Mouse (Mus musculus): ENCODE data around the gene Creb3l2. TPM values are rescaled to one million over a fixed set of nuclear protein-coding genes. Genes with fewer than 3 reads are reported as not detected.

Creb3l2 gene
- polyA plus RNA-seq, 1 experiment, result 8.8 TPM

DNA sequence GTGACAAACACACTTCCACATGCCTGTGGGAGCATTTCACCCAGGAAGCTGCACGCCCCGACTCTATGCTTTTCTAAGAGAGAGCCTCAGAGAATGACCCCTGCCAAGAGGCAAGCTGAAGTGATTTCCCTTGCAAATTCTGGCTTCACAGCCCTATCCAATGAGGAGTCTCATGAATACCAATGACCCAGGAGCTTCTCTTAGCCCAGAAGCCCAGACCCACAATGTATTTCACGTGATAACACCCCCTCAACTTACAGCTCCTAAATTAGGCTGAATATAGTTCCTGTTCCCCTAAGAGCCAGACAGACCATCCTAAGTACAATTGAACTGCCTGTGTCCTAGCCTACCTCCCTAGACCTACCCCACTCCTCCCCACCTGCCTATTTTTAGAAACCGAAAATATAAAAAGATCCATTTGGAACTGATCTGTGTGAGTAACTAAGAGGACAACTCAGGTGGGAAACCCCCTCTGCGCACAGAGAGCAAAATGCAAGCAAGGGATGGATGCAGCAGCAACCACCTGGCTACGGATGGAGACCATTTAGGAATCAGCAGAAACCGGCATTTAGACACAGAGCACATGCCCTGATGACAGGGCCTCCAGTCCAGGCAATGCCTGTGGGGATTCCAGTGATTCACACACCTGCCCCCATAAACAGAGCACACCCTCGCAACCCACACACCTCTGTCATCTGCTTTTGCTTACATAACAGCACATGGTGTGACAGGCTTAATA lies 144.0 kb downstream of the Creb3l2 start:
- TF ChIP-seq USF1 (IDR thresholded peaks at IDR 0.05; ENCODE audit: low read depth) (no peak), FOSL1 (IDR thresholded peaks at IDR 0.05; ENCODE audit: insufficient read depth, low read length, poor library complexity, severe bottlenecking) (no peak), MAX (IDR thresholded peaks at IDR 0.05) (no peak), CTCF (IDR thresholded peaks at IDR 0.05; ENCODE audit: control insufficient read depth, insufficient read depth, insufficient read length) (no peak), MYOD1 (IDR thresholded peaks at IDR 0.05; ENCODE audit: control insufficient read depth, insufficient read length, low read depth) (no peak), CEBPB (IDR thresholded peaks at IDR 0.05; ENCODE audit: low read depth) (no peak), MYOG (IDR thresholded peaks at IDR 0.05; ENCODE audit: control insufficient read depth, extremely low read depth, insufficient read length) (no peak)
- no peaks in the 10 kb centered on the region for H3K79me3 ChIP-seq (ENCODE audit: low read depth)
- H3K27me3 ChIP-seq (ENCODE audit: control insufficient read depth, insufficient read depth, insufficient read length), result peaks cover 46% of the 10 kb centered on the region
- H3ac ChIP-seq (ENCODE audit: control insufficient read depth, insufficient read length, low read depth), result no peak overlapping the region
- no peak overlapping the region for H3K4me3 ChIP-seq (ENCODE audit: insufficient read depth, poor library complexity, severe bottlenecking)
- H3K36me3 ChIP-seq (ENCODE audit: control insufficient read depth, insufficient read depth), result no peaks in the 10 kb centered on the region
- no peaks in the 10 kb centered on the region for H3K79me2 ChIP-seq (ENCODE audit: control insufficient read depth, insufficient read depth)

DNA sequence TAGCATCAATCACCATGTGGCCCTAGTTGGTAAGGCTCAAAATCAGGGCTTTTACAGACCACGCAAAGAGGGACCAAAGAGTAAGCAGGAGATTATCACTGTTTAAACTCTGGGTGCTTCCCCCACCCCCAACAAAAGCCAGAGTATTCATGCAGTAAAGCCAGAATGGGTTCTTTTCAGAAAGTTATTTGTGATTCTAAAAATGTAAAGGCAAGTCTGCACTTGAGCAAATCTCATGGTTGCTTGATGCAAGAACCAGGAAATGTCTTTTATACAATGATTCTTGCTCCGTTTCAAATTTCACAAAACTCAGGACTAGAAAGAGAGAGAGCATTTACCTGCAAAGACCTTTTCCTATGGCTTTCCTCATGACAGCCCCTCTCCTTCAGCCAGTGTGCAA lies 149.9 kb downstream of the Creb3l2 start:
- Histone ChIP-seq H3K79me2 (ENCODE audit: control insufficient read depth, insufficient read depth) (no peaks in the 10 kb centered on the region), H3K79me3 (ENCODE audit: low read depth) (no peaks in the 10 kb centered on the region), H3ac (ENCODE audit: control insufficient read depth, insufficient read length, low read depth) (no peak overlapping the region), H3K36me3 (ENCODE audit: control insufficient read depth, insufficient read depth) (no peaks in the 10 kb centered on the region), H3K27me3 (ENCODE audit: control insufficient read depth, insufficient read depth, insufficient read length) (peaks cover 7% of the 10 kb centered on the region), H3K4me3 (ENCODE audit: insufficient read depth, poor library complexity, severe bottlenecking) (no peak overlapping the region)
- TF ChIP-seq FOSL1 (IDR thresholded peaks at IDR 0.05; ENCODE audit: insufficient read depth, low read length, poor library complexity, severe bottlenecking), result no peak
- TF ChIP-seq MAX (IDR thresholded peaks at IDR 0.05), result no peak
- TF ChIP-seq CTCF (IDR thresholded peaks at IDR 0.05; ENCODE audit: control insufficient read depth, insufficient read depth, insufficient read length), result no peak
- no peak for TF ChIP-seq CEBPB (IDR thresholded peaks at IDR 0.05; ENCODE audit: low read depth)
- no peak for TF ChIP-seq USF1 (IDR thresholded peaks at IDR 0.05; ENCODE audit: low read depth)
- TF ChIP-seq MYOG (IDR thresholded peaks at IDR 0.05; ENCODE audit: control insufficient read depth, extremely low read depth, insufficient read length), result no peak
- no peak for TF ChIP-seq MYOD1 (IDR thresholded peaks at IDR 0.05; ENCODE audit: control insufficient read depth, insufficient read length, low read depth)

DNA sequence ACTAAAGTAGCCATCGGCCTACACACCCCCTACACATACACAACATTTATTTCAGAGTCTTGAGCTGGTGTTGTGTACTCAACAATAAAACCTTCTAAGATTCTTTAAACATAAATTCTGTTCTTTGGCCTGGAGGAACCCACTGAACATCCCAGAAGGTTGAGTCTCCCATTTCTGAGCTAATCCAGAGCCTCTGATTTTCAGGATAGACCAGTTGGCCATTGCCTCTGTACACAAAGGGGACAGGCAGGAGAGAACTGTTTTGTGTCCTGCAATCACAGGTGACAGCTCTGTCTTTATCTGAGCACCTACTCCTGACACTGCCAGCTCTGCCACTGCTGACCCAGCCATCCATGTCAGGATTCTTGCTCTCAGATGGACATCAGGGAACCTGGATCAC lies 150.8 kb downstream of the Creb3l2 start:
- no peak overlapping the region for H3ac ChIP-seq (ENCODE audit: control insufficient read depth, insufficient read length, low read depth)
- no peaks in the 10 kb centered on the region for H3K36me3 ChIP-seq (ENCODE audit: control insufficient read depth, insufficient read depth)
- peaks cover 4% of the 10 kb centered on the region for H3K27me3 ChIP-seq (ENCODE audit: control insufficient read depth, insufficient read depth, insufficient read length)
- H3K79me2 ChIP-seq (ENCODE audit: control insufficient read depth, insufficient read depth), result no peaks in the 10 kb centered on the region
- no peak overlapping the region for H3K4me3 ChIP-seq (ENCODE audit: insufficient read depth, poor library complexity, severe bottlenecking)
- TF ChIP-seq MYOD1 (IDR thresholded peaks at IDR 0.05; ENCODE audit: control insufficient read depth, insufficient read length, low read depth), result no peak
- no peak for TF ChIP-seq FOSL1 (IDR thresholded peaks at IDR 0.05; ENCODE audit: insufficient read depth, low read length, poor library complexity, severe bottlenecking)
- no peak for TF ChIP-seq USF1 (IDR thresholded peaks at IDR 0.05; ENCODE audit: low read depth)
- TF ChIP-seq MYOG (IDR thresholded peaks at IDR 0.05; ENCODE audit: control insufficient read depth, extremely low read depth, insufficient read length), result no peak
- no peak for TF ChIP-seq CEBPB (IDR thresholded peaks at IDR 0.05; ENCODE audit: low read depth)
- no peak for TF ChIP-seq MAX (IDR thresholded peaks at IDR 0.05)
- no peak for TF ChIP-seq CTCF (IDR thresholded peaks at IDR 0.05; ENCODE audit: control insufficient read depth, insufficient read depth, insufficient read length)
- no peaks in the 10 kb centered on the region for H3K79me3 ChIP-seq (ENCODE audit: low read depth)

DNA sequence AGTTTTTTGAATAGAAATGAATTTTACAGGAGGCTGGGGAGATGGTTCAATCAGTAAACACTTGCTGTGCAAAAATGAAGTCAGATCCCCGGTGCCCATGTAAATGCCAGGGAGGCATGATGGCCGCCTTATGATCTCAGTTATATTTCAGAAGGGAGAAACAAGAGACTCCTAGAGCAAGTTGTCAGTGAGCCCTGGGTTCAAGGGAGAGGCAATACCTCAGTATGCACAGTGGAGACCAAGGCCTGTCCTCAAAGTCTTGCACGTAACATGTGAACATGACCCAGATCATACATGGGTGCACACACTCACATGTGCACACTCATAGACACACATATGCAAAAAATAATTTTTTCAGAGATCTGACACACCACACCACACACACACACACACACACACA lies 151.3 kb downstream of the Creb3l2 start:
- Histone ChIP-seq H3K27me3 (ENCODE audit: control insufficient read depth, insufficient read depth, insufficient read length) (peaks cover 4% of the 10 kb centered on the region), H3K79me2 (ENCODE audit: control insufficient read depth, insufficient read depth) (no peaks in the 10 kb centered on the region), H3K36me3 (ENCODE audit: control insufficient read depth, insufficient read depth) (no peaks in the 10 kb centered on the region), H3K4me3 (ENCODE audit: insufficient read depth, poor library complexity, severe bottlenecking) (no peak overlapping the region), H3ac (ENCODE audit: control insufficient read depth, insufficient read length, low read depth) (no peak overlapping the region), H3K79me3 (ENCODE audit: low read depth) (no peaks in the 10 kb centered on the region)
- TF ChIP-seq CEBPB (IDR thresholded peaks at IDR 0.05; ENCODE audit: low read depth) (no peak), MYOD1 (IDR thresholded peaks at IDR 0.05; ENCODE audit: control insufficient read depth, insufficient read length, low read depth) (no peak), CTCF (IDR thresholded peaks at IDR 0.05; ENCODE audit: control insufficient read depth, insufficient read depth, insufficient read length) (no peak), MAX (IDR thresholded peaks at IDR 0.05) (no peak)

DNA sequence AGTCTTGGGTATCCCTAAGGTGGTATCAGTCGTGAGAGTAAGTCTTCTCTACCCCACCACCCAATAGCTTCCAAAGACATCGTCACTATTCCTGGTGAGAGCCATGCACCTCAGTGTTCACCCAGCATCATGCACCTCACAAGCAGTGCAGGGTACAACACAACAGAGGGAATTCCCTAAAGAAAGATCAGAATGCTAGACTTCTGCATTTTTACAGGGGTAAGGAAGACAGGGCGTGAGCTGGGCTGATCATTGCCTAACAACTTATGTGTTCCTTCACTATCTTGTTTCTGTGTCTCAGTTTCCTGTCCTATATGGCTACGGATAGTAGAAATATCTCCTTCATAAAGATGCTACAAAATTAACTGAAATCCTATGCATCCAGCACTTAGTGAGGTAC lies 155.8 kb downstream of the Creb3l2 start:
- Histone ChIP-seq H3K4me3 (ENCODE audit: insufficient read depth, poor library complexity, severe bottlenecking) (no peak overlapping the region), H3K79me2 (ENCODE audit: control insufficient read depth, insufficient read depth) (no peaks in the 10 kb centered on the region), H3ac (ENCODE audit: control insufficient read depth, insufficient read length, low read depth) (no peak overlapping the region), H3K27me3 (ENCODE audit: control insufficient read depth, insufficient read depth, insufficient read length) (no peaks in the 10 kb centered on the region), H3K36me3 (ENCODE audit: control insufficient read depth, insufficient read depth) (no peaks in the 10 kb centered on the region), H3K79me3 (ENCODE audit: low read depth) (no peaks in the 10 kb centered on the region)
- TF ChIP-seq FOSL1 (IDR thresholded peaks at IDR 0.05; ENCODE audit: insufficient read depth, low read length, poor library complexity, severe bottlenecking) (no peak), CTCF (IDR thresholded peaks at IDR 0.05; ENCODE audit: control insufficient read depth, insufficient read depth, insufficient read length) (no peak), MYOD1 (IDR thresholded peaks at IDR 0.05; ENCODE audit: control insufficient read depth, insufficient read length, low read depth) (no peak), CEBPB (IDR thresholded peaks at IDR 0.05; ENCODE audit: low read depth) (no peak)

DNA sequence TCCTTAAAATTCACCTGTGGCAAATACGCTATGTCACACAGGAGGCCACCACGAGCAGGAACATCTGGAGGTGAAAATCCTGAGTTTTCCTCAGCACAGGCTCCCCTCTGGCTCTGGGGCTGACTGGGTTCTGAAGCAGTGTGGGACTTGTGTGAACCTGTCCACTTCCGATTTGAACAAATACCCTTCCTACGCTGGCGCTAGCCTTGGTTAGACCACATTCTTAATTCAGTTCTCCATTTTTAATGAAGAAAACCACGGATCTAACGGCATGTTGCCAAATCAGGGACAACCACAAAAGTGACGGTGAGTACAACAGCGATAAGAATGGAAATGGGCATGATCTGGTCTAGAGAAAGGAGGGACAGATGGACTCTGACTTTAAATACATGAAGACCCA lies 157.1 kb downstream of the Creb3l2 start:
- H3ac ChIP-seq (ENCODE audit: control insufficient read depth, insufficient read length, low read depth), result no peak overlapping the region
- TF ChIP-seq CEBPB (IDR thresholded peaks at IDR 0.05; ENCODE audit: low read depth), result no peak
- TF ChIP-seq USF1 (IDR thresholded peaks at IDR 0.05; ENCODE audit: low read depth), result no peak
- no peak for TF ChIP-seq CTCF (IDR thresholded peaks at IDR 0.05; ENCODE audit: control insufficient read depth, insufficient read depth, insufficient read length)
- no peak for TF ChIP-seq MYOG (IDR thresholded peaks at IDR 0.05; ENCODE audit: control insufficient read depth, extremely low read depth, insufficient read length)
- no peak for TF ChIP-seq FOSL1 (IDR thresholded peaks at IDR 0.05; ENCODE audit: insufficient read depth, low read length, poor library complexity, severe bottlenecking)
- no peak for TF ChIP-seq MAX (IDR thresholded peaks at IDR 0.05)
- no peaks in the 10 kb centered on the region for H3K79me3 ChIP-seq (ENCODE audit: low read depth)
- no peaks in the 10 kb centered on the region for H3K79me2 ChIP-seq (ENCODE audit: control insufficient read depth, insufficient read depth)
- no peak overlapping the region for H3K4me3 ChIP-seq (ENCODE audit: insufficient read depth, poor library complexity, severe bottlenecking)
- H3K27me3 ChIP-seq (ENCODE audit: control insufficient read depth, insufficient read depth, insufficient read length), result no peaks in the 10 kb centered on the region
- no peaks in the 10 kb centered on the region for H3K36me3 ChIP-seq (ENCODE audit: control insufficient read depth, insufficient read depth)
